Mouse (Mus musculus) cortical plate, adult 2 months (tissue): Measurements from ENCODE around the gene Yipf3.

Experiments used
- CTCF ChIP-seq: fragments of 200-500 bp; IDR thresholded peaks from 2 replicates; pipeline ENCODE4 v1.5.1; 2011; ENCODE audit warnings: mild to moderate bottlenecking, control low read depth, low read length; ENCODE audit not compliant: insufficient read depth; ENCODE audit errors: extremely low read depth
- POLR2A ChIP-seq: fragments of 200-500 bp; IDR thresholded peaks from 2 replicates; pipeline ENCODE4 v1.6.1; 2011; ENCODE audit warnings: mild to moderate bottlenecking, low read length, control low read depth; ENCODE audit not compliant: insufficient read depth; ENCODE audit errors: extremely low read depth

DNA sequence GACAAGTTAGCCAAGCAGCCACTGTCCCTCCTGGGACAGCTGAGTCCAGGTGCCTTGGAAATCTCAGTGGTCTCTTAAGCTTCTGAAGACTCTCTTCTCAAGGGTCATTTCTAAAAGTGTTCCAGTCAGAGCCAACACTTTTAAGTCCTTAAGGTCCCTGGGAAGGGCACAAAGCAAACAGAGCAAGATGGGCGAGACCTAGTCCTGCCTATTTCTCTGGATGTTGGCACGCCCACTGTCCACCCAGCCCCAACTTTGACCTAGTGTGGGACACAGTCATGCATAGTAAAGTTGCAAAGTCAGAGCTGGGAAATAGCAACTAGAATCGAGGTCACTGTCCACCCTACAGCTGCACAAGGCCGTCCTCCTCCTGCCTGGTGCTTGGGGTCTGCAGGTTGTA is 4.9 kb upstream of the Yipf3 start:
- TF ChIP-seq CTCF (no peak), POLR2A (0 out of 2 replicates have a peak, but pooled peaks have one; percentile 9)
